Mouse (Mus musculus) CH12.LX (cell line): ENCODE data around the gene Acvr1. TPM values are rescaled to one million over a fixed set of nuclear protein-coding genes. Genes with fewer than 3 reads are reported as not detected.

Experiments
- DNase-seq: peaks from one replicate; pipeline ENCODE4 v3.0.0-alpha.2; 2013; ENCODE audit errors: extremely low read depth
- H3K27ac ChIP-seq: 2 replicates; pipeline ENCODE4 v1.5.1; 2012; ENCODE audit warnings: low read depth, mild to moderate bottlenecking, control low read depth, moderate library complexity; ENCODE audit not compliant: insufficient read depth
- H3K27me3 ChIP-seq: replicated peaks from 2 replicates; pipeline ENCODE3; 2012; ENCODE audit warnings: inconsistent platforms
- H3K36me3 ChIP-seq, 2 experiments: replicated peaks in 1 of 2; 2 replicates each; pipeline versions ENCODE3 to v1.6.1; 2012; ENCODE audit warnings: inconsistent platforms in 1 of 2, low read length in 1 of 2, mild to moderate bottlenecking in 1 of 2, mixed read lengths in 1 of 2, moderate library complexity in 1 of 2; ENCODE audit not compliant: control insufficient read depth in 1 of 2, insufficient read depth in 1 of 2
- H3K4me1 ChIP-seq, 2 experiments: 2 replicates each; pipeline ENCODE4 v1.6.1; 2012; ENCODE audit warnings: inconsistent platforms in 1 of 2, moderate library complexity in 1 of 2; ENCODE audit not compliant: insufficient read depth in 2 of 2, control insufficient read depth in 1 of 2
- H3K4me2 ChIP-seq: 2 replicates; pipeline ENCODE4 v1.6.1; 2012; ENCODE audit warnings: low read depth, mild to moderate bottlenecking, control low read depth; ENCODE audit not compliant: poor library complexity, insufficient read depth, severe bottlenecking
- H3K4me3 ChIP-seq, 3 experiments: fragments of 150-350 bp in 1 of 3; sonication (generic) in 1 of 3; replicated peaks in 1 of 3; 2 replicates each; pipeline versions ENCODE3 to v1.5.1; 2011 to 2012; ENCODE audit warnings: low read depth in 2 of 3, low read length in 2 of 3, mild to moderate bottlenecking in 2 of 3, moderate library complexity in 2 of 3, control low read depth in 1 of 3, improper control_type of control experiment in 1 of 3, inconsistent platforms in 1 of 3, mixed read lengths in 1 of 3; ENCODE audit not compliant: poor library complexity in 1 of 3
- H3K79me2 ChIP-seq: replicated peaks from 2 replicates; pipeline ENCODE4 v1.6.1; 2012; ENCODE audit warnings: mild to moderate bottlenecking, moderate library complexity; ENCODE audit not compliant: control insufficient read depth, poor library complexity, insufficient read depth, severe bottlenecking; ENCODE audit errors: extremely low read depth
- H3K9ac ChIP-seq: 2 replicates; pipeline ENCODE4 v1.6.1; 2012; ENCODE audit warnings: low read depth, mild to moderate bottlenecking, control low read depth, moderate library complexity; ENCODE audit not compliant: insufficient read depth
- H3K9me3 ChIP-seq: replicated peaks from 2 replicates; pipeline ENCODE3; 2012; ENCODE audit warnings: low read length, inconsistent platforms, mixed read lengths
- BHLHE40 ChIP-seq: IDR thresholded peaks from 2 replicates; pipeline ENCODE4 v1.6.1; 2011; ENCODE audit warnings: mild to moderate bottlenecking, low read depth, low read length, improper control_type of control experiment
- CHD1 ChIP-seq: IDR thresholded peaks from 2 replicates; pipeline ENCODE4 v1.6.1; 2012; ENCODE audit warnings: low read depth, low read length, improper control_type of control experiment, inconsistent platforms
- CHD2 ChIP-seq: IDR thresholded peaks from 2 replicates; pipeline ENCODE4 v1.6.1; 2011; ENCODE audit warnings: low read length, improper control_type of control experiment
- CTCF ChIP-seq, 2 experiments: IDR thresholded peaks in 1 of 2; conservative IDR thresholded peaks in 1 of 2; 2 replicates each; pipeline ENCODE4 v1.5.1; 2011 to 2012; ENCODE audit warnings: low read depth in 2 of 2, low read length in 2 of 2, improper control_type of control experiment in 1 of 2, inconsistent platforms in 1 of 2, mild to moderate bottlenecking in 1 of 2, moderate library complexity in 1 of 2
- E2F4 ChIP-seq: IDR thresholded peaks from 2 replicates; pipeline ENCODE4 v1.6.1; 2011; ENCODE audit warnings: low read depth, low read length, improper control_type of control experiment; ENCODE audit not compliant: insufficient replicate concordance
- ELF1 ChIP-seq: IDR thresholded peaks from 2 replicates; pipeline ENCODE4 v1.6.1; 2014; ENCODE audit warnings: low read depth, mild to moderate bottlenecking, inconsistent platforms, low read length, improper control_type of control experiment
- EP300 ChIP-seq: IDR thresholded peaks from 2 replicates; pipeline ENCODE4 v1.6.1; 2011; ENCODE audit warnings: low read length, improper control_type of control experiment
- ETS1 ChIP-seq: conservative IDR thresholded peaks from 2 replicates; pipeline ENCODE4 v1.6.1; 2012; ENCODE audit warnings: low read depth, mild to moderate bottlenecking, inconsistent platforms, low read length, improper control_type of control experiment, moderate library complexity
- GABPA ChIP-seq: IDR thresholded peaks from 2 replicates; pipeline ENCODE4 v1.6.1; 2012; ENCODE audit warnings: low read depth, low read length, improper control_type of control experiment, inconsistent platforms; ENCODE audit not compliant: insufficient replicate concordance
- IRF4 ChIP-seq: IDR thresholded peaks from 2 replicates; pipeline ENCODE4 v1.6.1; 2014; ENCODE audit warnings: low read depth, mild to moderate bottlenecking, inconsistent platforms, low read length, improper control_type of control experiment
- KAT2A ChIP-seq: IDR thresholded peaks from 2 replicates; pipeline ENCODE4 v1.6.1; 2012; ENCODE audit warnings: low read length, improper control_type of control experiment, inconsistent platforms; ENCODE audit not compliant: insufficient replicate concordance
- MAZ ChIP-seq: IDR thresholded peaks from 2 replicates; pipeline ENCODE4 v1.6.1; 2012; ENCODE audit warnings: low read depth, mild to moderate bottlenecking, inconsistent platforms, low read length, improper control_type of control experiment, moderate library complexity
- MEF2A ChIP-seq: IDR thresholded peaks from 2 replicates; pipeline ENCODE4 v1.6.1; 2014; ENCODE audit warnings: low read depth, mild to moderate bottlenecking, inconsistent platforms, low read length, improper control_type of control experiment, borderline replicate concordance
- MXI1 ChIP-seq: IDR thresholded peaks from 2 replicates; pipeline ENCODE4 v1.6.1; 2011; ENCODE audit warnings: mild to moderate bottlenecking, low read depth, low read length, improper control_type of control experiment
- MYC ChIP-seq: IDR thresholded peaks from 2 replicates; pipeline ENCODE4 v1.6.1; 2011; ENCODE audit warnings: low read depth, mild to moderate bottlenecking, improper control_type of control experiment, low read length
- NELFE ChIP-seq: IDR thresholded peaks from 2 replicates; pipeline ENCODE4 v1.6.1; 2011; ENCODE audit warnings: low read depth, low read length, improper control_type of control experiment
- NRF1 ChIP-seq: IDR thresholded peaks from 2 replicates; pipeline ENCODE4 v1.6.1; 2014; ENCODE audit warnings: low read depth, mild to moderate bottlenecking, inconsistent platforms, low read length, improper control_type of control experiment, moderate library complexity
- PAX5 ChIP-seq: IDR thresholded peaks from 2 replicates; pipeline ENCODE4 v1.6.1; 2012; ENCODE audit warnings: low read length, inconsistent platforms, mixed read lengths
- POLR2A ChIP-seq: IDR thresholded peaks from 2 replicates; pipeline ENCODE4 v1.6.1; 2011; ENCODE audit warnings: low read depth, mild to moderate bottlenecking, improper control_type of control experiment, low read length
- RAD21 ChIP-seq: IDR thresholded peaks from 2 replicates; pipeline ENCODE4 v1.6.1; 2011; ENCODE audit warnings: low read depth, mild to moderate bottlenecking, low read length, improper control_type of control experiment, moderate library complexity
- RCOR1 ChIP-seq: conservative IDR thresholded peaks from 2 replicates; pipeline ENCODE4 v1.6.1; 2012; ENCODE audit warnings: low read depth, mild to moderate bottlenecking, inconsistent platforms, low read length, improper control_type of control experiment
- SIN3A ChIP-seq: IDR thresholded peaks from 2 replicates; pipeline ENCODE4 v1.6.1; 2012; ENCODE audit warnings: low read length, improper control_type of control experiment, inconsistent platforms
- SMC3 ChIP-seq: IDR thresholded peaks from 2 replicates; pipeline ENCODE4 v1.6.1; 2011; ENCODE audit warnings: low read depth, low read length, improper control_type of control experiment
- TBP ChIP-seq: conservative IDR thresholded peaks from 2 replicates; pipeline ENCODE4 v1.6.1; 2011; ENCODE audit warnings: low read depth, low read length, improper control_type of control experiment
- TCF12 ChIP-seq: IDR thresholded peaks from 2 replicates; pipeline ENCODE4 v1.6.1; 2014; ENCODE audit warnings: low read depth, mild to moderate bottlenecking, inconsistent platforms, low read length, improper control_type of control experiment
- UBTF ChIP-seq: IDR thresholded peaks from 2 replicates; pipeline ENCODE4 v1.6.1; 2012; ENCODE audit warnings: low read depth, mild to moderate bottlenecking, inconsistent platforms, low read length, improper control_type of control experiment, moderate library complexity
- USF1 ChIP-seq: IDR thresholded peaks from 2 replicates; pipeline ENCODE4 v1.6.1; 2014; ENCODE audit warnings: low read depth, mild to moderate bottlenecking, inconsistent platforms, low read length, improper control_type of control experiment
- ZC3H11A ChIP-seq: IDR thresholded peaks from 2 replicates; pipeline ENCODE4 v1.6.1; 2012; ENCODE audit warnings: low read depth, mild to moderate bottlenecking, inconsistent platforms, low read length, improper control_type of control experiment
- ZKSCAN1 ChIP-seq: IDR thresholded peaks from 2 replicates; pipeline ENCODE4 v1.6.1; 2012; ENCODE audit warnings: low read depth, inconsistent platforms, low read length, improper control_type of control experiment, borderline replicate concordance
- ZMIZ1 ChIP-seq: IDR thresholded peaks from 2 replicates; pipeline ENCODE4 v1.6.1; 2012; ENCODE audit warnings: low read depth, mild to moderate bottlenecking, inconsistent platforms, low read length, improper control_type of control experiment
- dilution Hi-C: fragments of 300-500 bp; cut with MboI; formaldehyde crosslinking; loops from 2 replicates; pipeline ENCODE4 v1.14.3; 2020; ENCODE audit warnings: low sequenced_read_pairs; ENCODE audit not compliant: extremely low pct_unique_long_range_greater_than_20kb, extremely low pct_ligation_motif_present
- in situ Hi-C: fragments of 300-500 bp; cut with MboI; formaldehyde crosslinking; loops from 3 replicates; pipeline ENCODE4 v1.14.3; 2019; ENCODE audit warnings: low sequenced_read_pairs, low pct_ligation_motif_present, low pct_unique_long_range_greater_than_20kb, mixed read lengths
- polyA plus RNA-seq: library from polyadenylated mRNA; unstranded; fragments of >175 nt; gene quantifications from 2 replicates; pipeline ENCODE4 v1.2.1, GENCODE M21; 2012; ENCODE audit warnings: low read depth; ENCODE audit not compliant: insufficient read length
- total RNA-seq, 2 experiments: library from RNA; depleted of rRNA; stranded (reverse); fragments of 300-350 nt in 1 of 2; fragments of >200 nt in 1 of 2; gene quantifications; 2 replicates each; pipeline ENCODE4 v1.2.3; 2012 to 2014

Acvr1 gene
- total and polyA plus RNA-seq, 3 experiments, result not detected

- no peaks in the 10 kb centered on the region for H3K36me3 ChIP-seq
- in situ Hi-C loops (loop anchor here (5.0 to 25.0 kb wide), 2 partner anchors 272 to 427 kb away; partner anchors contain the start of gene Cytip), dilution Hi-C loops (no loop called here)
- no peaks in the 10 kb centered on the region for H3K27me3 ChIP-seq
- H3K4me3 ChIP-seq, result no peak overlapping the region
- TF ChIP-seq SMC3 (peak; percentile 82), ZMIZ1 (no peak), E2F4 (no peak), MYC (no peak), IRF4 (no peak), CHD1 (no peak), POLR2A (no peak), RCOR1 (no peak), EP300 (no peak), ETS1 (no peak), MAZ (no peak), SIN3A (no peak), USF1 (no peak), KAT2A (no peak), CTCF (conservative IDR thresholded peaks at IDR 0.05 in 1 of 2, IDR thresholded peaks at IDR 0.05 in 1 of 2; ENCODE audit: low read depth in 2 of 2, low read length in 2 of 2) (peak; percentile 69 to 78), UBTF (no peak), CHD2 (no peak), ELF1 (no peak), BHLHE40 (no peak), TCF12 (no peak), NELFE (no peak), TBP (no peak), ZC3H11A (peak; percentile 22), NRF1 (no peak), PAX5 (no peak), ZKSCAN1 (no peak), GABPA (no peak), RAD21 (peak; percentile 54), MEF2A (no peak), MXI1 (no peak)
- no peaks in the 10 kb centered on the region for H3K4me1 ChIP-seq
- no peak overlapping the region for H3K27ac ChIP-seq
- H3K79me2 ChIP-seq, result no peaks in the 10 kb centered on the region
- no peaks in the 10 kb centered on the region for H3K9me3 ChIP-seq
- DNase-seq, result peak; percentile 47
- H3K9ac ChIP-seq, result no peak overlapping the region
- no peak overlapping the region for H3K4me2 ChIP-seq
Measured at GRCm38 (mm10) chr2:58458820-58459371, 108.1 kb downstream of the Acvr1 start.
